Mouse (Mus musculus): Measurements from ENCODE around the gene Scd2.

GRCm38 (mm10) chr19:44317391-44317790 lies 23.9 kb downstream of the Scd2 start:
- no peak for TF ChIP-seq CTCF (IDR thresholded peaks at IDR 0.05; ENCODE audit: extremely low read depth, insufficient read depth, insufficient read length, insufficient replicate concordance)
- TF ChIP-seq POLR2A (IDR thresholded peaks at IDR 0.05; ENCODE audit: low read depth, low read length) = no peak

Data from spleen, adult 2 months (tissue).